Mouse (Mus musculus) spleen, adult 2 months (tissue): ENCODE measurements around the gene Ankrd12. TPM values are rescaled to one million over a fixed set of nuclear protein-coding genes. Genes with fewer than 3 reads are reported as not detected.
"Not testable (repeated sequence)": the region's sequence is repeated elsewhere in the genome, so short reads cannot be mapped to it uniquely, and the experiment has no call there.

Experiments used
- DNase-seq, 2 experiments: peaks; one replicate each; pipeline versions ENCODE4 v3.0.0 to v3.0.0-alpha.2; 2012 to 2021; ENCODE audit warnings: low spot score in 2 of 2, low read depth in 1 of 2
- H3K27ac ChIP-seq: fragments of 200-500 bp; 2 replicates; pipeline ENCODE4 v1.5.1; 2012; ENCODE audit warnings: low read length, inconsistent platforms; ENCODE audit not compliant: insufficient read depth
- H3K27me3 ChIP-seq: fragments of 200-500 bp; 2 replicates; pipeline ENCODE4 v1.6.1; 2012; ENCODE audit warnings: mild to moderate bottlenecking, moderate library complexity, low read length, inconsistent platforms; ENCODE audit not compliant: control insufficient read depth, insufficient read depth
- H3K36me3 ChIP-seq: fragments of 200-500 bp; 2 replicates; pipeline ENCODE4 v1.6.1; 2012; ENCODE audit warnings: mild to moderate bottlenecking, low read length, inconsistent platforms; ENCODE audit not compliant: control insufficient read depth, insufficient read depth
- H3K4me1 ChIP-seq: fragments of 200-500 bp; 2 replicates; pipeline ENCODE4 v1.6.1; 2011; ENCODE audit warnings: inconsistent platforms; ENCODE audit not compliant: control insufficient read depth, insufficient read depth, insufficient read length
- H3K4me3 ChIP-seq: fragments of 200-500 bp; 2 replicates; pipeline ENCODE4 v1.5.1; 2011; ENCODE audit warnings: mild to moderate bottlenecking, inconsistent platforms; ENCODE audit not compliant: insufficient read depth, insufficient read length; ENCODE audit errors: extremely low read depth
- CTCF ChIP-seq: fragments of 200-500 bp; IDR thresholded peaks from 2 replicates; pipeline ENCODE4 v1.5.1; 2011; ENCODE audit warnings: mild to moderate bottlenecking, inconsistent platforms; ENCODE audit not compliant: insufficient read depth, insufficient read length, insufficient replicate concordance; ENCODE audit errors: extremely low read depth
- POLR2A ChIP-seq: fragments of 200-500 bp; IDR thresholded peaks from 2 replicates; pipeline ENCODE4 v1.6.1; 2011; ENCODE audit warnings: low read depth, low read length, inconsistent platforms
- WGBS: fragments of 180-500 bp; shearing (Covaris S2); methylation state at CpG from one replicate; pipeline ENCODE4 v1.1.7; 2018; 5-methylcytosine and 5-hydroxymethylcytosine counted together
- polyA plus RNA-seq: library from polyadenylated mRNA; depleted of rRNA; stranded (reverse); fragments of >200 nt; gene quantifications from 2 replicates; pipeline ENCODE4 v1.2.3, GENCODE M21; 2012

Gene Ankrd12
- polyA plus RNA-seq, 1 experiment: 3.5 TPM

DNA sequence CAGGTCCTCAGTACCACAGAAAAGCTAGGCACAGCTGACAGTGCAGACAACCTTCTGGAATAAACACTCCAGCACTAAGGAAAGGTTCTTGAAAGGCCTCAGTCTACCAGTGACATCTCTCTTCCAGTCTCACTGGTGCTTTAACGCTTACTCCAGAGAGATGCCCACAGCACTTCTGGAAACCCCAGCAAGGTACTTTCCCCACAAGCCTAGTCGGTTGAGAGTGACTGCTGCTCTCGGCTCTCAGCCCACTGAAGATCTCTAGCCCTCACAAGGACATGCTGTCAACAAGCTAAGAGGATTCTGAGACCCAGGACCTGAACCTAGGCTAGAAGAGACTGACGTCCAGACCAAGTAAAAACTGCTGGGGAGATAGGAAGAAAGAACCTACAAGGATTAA is 11.8 kb downstream of the Ankrd12 start:
- Histone ChIP-seq H3K4me1 (peaks cover 5% of the 10 kb centered on the region; the same call in 1 of the 2 replicates), H3K27me3 (no peaks in the 10 kb centered on the region), H3K27ac (no peak overlapping the region), H3K4me3 (no peak overlapping the region), H3K36me3 (no peaks in the 10 kb centered on the region; the same call in 1 of the 2 replicates)
- 67% methylated on average over 4 of the region's 4 CpGs for WGBS
- DNase-seq: no peak
- TF ChIP-seq POLR2A: no peak
- no peak for TF ChIP-seq CTCF

DNA sequence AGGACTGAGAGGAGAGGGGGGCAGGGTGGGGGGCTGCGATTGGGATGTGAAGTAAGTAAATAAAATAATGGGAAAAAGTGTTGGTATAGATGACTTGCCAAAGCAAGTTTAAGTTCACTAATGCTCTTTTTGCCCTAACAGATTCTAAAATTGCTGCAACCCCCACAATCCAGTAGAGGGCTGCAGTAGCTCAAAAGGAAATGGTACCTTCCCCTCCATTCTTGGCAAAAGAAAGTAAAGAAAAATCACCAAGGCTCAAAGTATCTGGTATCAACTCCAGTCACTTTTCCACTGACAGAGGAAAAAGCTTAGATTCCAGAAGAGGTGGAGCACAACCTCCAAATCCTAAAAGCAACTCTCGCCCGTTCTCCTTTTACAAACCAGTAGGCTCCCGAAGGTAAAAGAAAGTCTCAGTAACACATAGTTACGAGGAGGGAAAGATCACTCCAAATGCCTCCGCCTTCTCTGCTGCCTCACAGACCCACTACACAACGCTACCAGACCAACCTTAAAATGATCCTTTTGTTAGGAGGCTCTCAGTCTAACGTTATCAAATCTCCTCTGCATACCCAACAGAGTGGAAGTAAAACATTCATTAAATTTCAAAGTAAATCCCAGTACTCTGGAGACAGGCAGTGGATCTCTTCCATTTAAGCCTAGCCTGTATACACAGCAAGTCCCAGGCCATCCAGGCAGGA is 15.5 kb downstream of the Ankrd12 start:
- H3K4me1 ChIP-seq: peaks cover 15% of the 10 kb centered on the region

DNA sequence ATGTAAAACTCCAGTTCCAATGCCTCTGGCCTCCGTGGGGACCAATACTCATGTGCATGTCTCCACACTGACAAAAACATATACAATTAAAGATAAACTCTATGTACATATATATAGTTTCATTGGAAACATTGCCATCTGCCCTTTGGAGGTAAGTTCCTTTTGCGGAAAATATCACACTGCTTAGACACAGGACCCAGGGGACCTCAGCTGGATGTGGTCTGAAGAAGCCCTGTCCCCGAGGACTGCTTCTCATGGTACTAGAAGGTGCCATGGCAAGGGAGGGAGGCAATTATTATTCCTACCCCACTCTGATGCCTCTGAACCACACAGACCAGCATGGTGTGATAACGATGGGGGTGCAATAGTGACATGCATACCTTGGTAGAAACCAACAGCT is 18.7 kb downstream of the Ankrd12 start:
- H3K27ac ChIP-seq: no peak overlapping the region
- no peak for TF ChIP-seq CTCF
- TF ChIP-seq POLR2A: no peak
- H3K4me1 ChIP-seq: peaks cover 15% of the 10 kb centered on the region
- peak in 1 of 2 experiments; percentile 8 for DNase-seq
- WGBS: 46% methylated on average over 4 of the region's 4 CpGs
- no peaks in the 10 kb centered on the region for H3K36me3 ChIP-seq
- no peaks in the 10 kb centered on the region for H3K27me3 ChIP-seq
- H3K4me3 ChIP-seq: no peak overlapping the region

More for the DNA sequence above, 15.5 kb downstream of the Ankrd12 start:
- Histone ChIP-seq H3K27me3 (no peaks in the 10 kb centered on the region), H3K27ac (no peak overlapping the region), H3K4me3 (no peak overlapping the region), H3K36me3 (no peaks in the 10 kb centered on the region)
- TF ChIP-seq CTCF: no peak
- TF ChIP-seq POLR2A: no peak
- 75% methylated on average over 8 of the region's 8 CpGs for WGBS
- no peak for DNase-seq

DNA sequence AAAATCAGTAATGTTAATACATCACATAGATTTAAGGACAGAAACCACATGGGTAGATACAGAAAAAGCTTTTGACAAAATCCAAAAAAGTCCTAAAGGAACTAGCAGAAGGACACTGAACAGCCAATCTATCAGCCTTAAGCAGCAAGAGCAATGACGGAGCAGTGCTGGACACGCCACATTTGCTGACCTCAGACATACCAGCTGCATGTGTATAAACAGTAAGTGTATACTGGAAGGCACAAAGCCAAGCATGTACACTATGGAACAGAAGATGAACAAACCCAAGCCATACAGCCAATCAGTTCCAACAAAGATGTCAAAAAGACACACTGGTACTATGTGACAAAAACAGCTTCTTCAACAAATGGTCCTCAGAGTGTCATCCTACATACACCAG is 19.7 kb downstream of the Ankrd12 start:
- no peak overlapping the region for H3K27ac ChIP-seq
- H3K4me3 ChIP-seq: no peak overlapping the region
- peaks cover 15% of the 10 kb centered on the region for H3K4me1 ChIP-seq
- H3K27me3 ChIP-seq: no peaks in the 10 kb centered on the region
- TF ChIP-seq CTCF (no peak), POLR2A (no peak)
- WGBS: 92% methylated on average over 2 of the region's 2 CpGs
- no peaks in the 10 kb centered on the region for H3K36me3 ChIP-seq
- DNase-seq: no peak

DNA sequence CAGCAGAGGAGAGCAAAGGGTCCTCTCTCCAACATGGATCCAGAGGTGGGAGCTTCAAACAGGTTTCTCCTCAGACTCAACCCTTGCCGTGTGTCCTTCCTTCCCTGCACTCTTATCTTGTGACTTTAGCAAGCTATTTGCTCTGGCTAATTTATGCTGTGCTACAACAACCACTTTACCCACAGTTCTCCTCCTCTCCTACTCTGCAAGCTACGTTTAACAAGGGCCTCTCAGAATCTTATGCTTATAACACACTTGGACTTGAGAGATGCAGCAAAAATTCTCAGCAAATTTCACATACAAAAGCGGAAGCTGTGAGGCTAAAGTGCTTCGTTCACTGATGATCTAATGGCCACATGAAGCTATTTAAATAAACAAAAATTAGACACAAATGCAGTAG is 23.5 kb downstream of the Ankrd12 start:
- DNase-seq: no peak
- 85% methylated on average over 4 of the region's 4 CpGs for WGBS
- Histone ChIP-seq H3K27ac (no peak overlapping the region), H3K4me3 (no peak overlapping the region), H3K36me3 (peaks cover 7% of the 10 kb centered on the region), H3K4me1 (peaks cover 4% of the 10 kb centered on the region), H3K27me3 (no peaks in the 10 kb centered on the region)
- TF ChIP-seq POLR2A: no peak
- no peak for TF ChIP-seq CTCF

DNA sequence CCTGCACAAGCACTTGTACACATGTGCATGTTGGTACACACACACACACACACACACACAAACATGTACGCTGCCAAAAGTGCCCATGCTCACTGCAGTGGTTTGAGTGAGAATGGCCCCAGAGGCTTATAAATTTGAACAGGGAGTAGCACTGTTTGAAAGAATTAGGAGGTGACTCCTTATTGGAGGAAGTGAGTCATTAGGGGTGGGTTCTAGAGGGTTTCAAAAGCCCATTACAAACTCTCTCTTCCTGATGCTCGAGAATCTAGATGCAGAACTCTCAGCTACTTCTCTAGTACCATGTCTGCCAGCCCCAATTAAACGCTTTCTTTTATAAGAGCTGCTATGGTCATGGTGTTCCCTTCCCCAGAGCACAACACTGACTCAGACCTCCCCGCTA is 28.1 kb downstream of the Ankrd12 start:
- H3K4me1 ChIP-seq: no peaks in the 10 kb centered on the region
- H3K4me3 ChIP-seq: no peak overlapping the region
- H3K27me3 ChIP-seq: no peaks in the 10 kb centered on the region
- WGBS: 81% methylated on average over 4 of the region's 4 CpGs
- H3K36me3 ChIP-seq: peaks cover 13% of the 10 kb centered on the region
- no peak overlapping the region for H3K27ac ChIP-seq
- TF ChIP-seq CTCF (no peak), POLR2A (no peak)
- DNase-seq: no peak

DNA sequence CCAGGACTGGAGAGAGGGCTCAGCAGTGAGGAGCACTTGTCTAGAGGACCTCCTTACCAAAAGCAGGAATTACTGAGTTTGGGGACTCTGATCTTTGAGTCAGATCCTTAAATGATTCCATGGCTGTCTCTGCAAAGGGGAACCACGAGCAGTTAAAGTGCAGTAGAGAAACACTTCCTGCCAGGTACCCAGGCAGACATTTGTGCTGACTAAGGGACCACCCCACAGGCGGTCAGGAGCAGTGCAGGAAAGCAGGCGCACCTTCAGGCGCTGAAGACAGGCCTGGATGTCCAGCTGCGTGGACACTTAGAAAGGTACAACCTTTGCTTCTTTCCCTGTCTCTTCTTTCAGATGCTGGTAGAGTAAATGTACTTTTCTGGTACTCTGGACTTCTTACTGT is 28.7 kb downstream of the Ankrd12 start:
- Histone ChIP-seq H3K36me3 (peaks cover 13% of the 10 kb centered on the region), H3K27me3 (no peaks in the 10 kb centered on the region), H3K4me1 (no peaks in the 10 kb centered on the region), H3K4me3 (no peak overlapping the region), H3K27ac (no peak overlapping the region)
- no peak for TF ChIP-seq POLR2A
- no peak for TF ChIP-seq CTCF
- WGBS: 67% methylated on average over 5 of the region's 5 CpGs
- no peak for DNase-seq

DNA sequence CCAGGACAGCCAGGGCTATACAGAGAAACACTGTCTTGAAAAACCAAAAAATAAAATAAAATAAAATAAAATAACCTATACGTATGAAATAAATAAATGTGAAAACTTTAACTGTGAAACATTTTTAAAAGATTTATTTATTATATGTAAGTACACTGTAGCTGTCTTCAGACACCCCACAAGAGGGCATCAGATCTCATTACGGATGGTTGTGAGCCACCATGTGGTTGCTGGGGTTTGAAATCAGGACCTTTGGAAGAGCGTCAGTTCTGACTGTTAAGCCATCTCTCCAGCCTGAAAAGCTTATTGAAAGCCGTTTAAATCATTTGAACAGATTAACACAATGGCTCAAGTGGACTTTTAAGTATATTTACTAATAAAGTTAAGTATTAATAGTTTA is 33.2 kb downstream of the Ankrd12 start:
- not testable (repeated sequence) for H3K27ac ChIP-seq, H3K4me1 ChIP-seq, H3K4me3 ChIP-seq, H3K27me3 ChIP-seq, DNase-seq
- peaks cover 11% of the 10 kb centered on the region for H3K36me3 ChIP-seq
- WGBS: 89% methylated on average over 4 of the region's 4 CpGs
